Mouse (Mus musculus) forebrain, embryonic 16.5 days (tissue): Measurements from ENCODE around the gene Evi5. TPM values are rescaled to one million over a fixed set of nuclear protein-coding genes. Genes with fewer than 3 reads are reported as not detected.
A peak's percentile ranks its signal among the peaks of the same experiment; 100 is the strongest.
"Not testable (repeated sequence)": the region's sequence is repeated elsewhere in the genome, so short reads cannot be mapped to it uniquely, and the experiment has no call there.

Experiments
- ATAC-seq: fragments of 200-750 bp; cut with Nextera tagmentation; 2 replicates; pipeline ENCODE4 v1.8.0; 2017; ENCODE audit warnings: mild to moderate bottlenecking, moderate library complexity
- H3K27ac ChIP-seq: fragments of 300-500 bp; sonication (generic); 2 replicates; pipeline ENCODE4 v1.5.1; 2014; ENCODE audit warnings: low read length, control low read depth
- H3K27me3 ChIP-seq: fragments of 300-500 bp; sonication (generic); replicated peaks from 2 replicates; pipeline ENCODE4 v1.6.1; 2014; ENCODE audit warnings: low read length; ENCODE audit not compliant: control insufficient read depth, insufficient read depth
- H3K36me3 ChIP-seq: fragments of 300-500 bp; sonication (generic); 2 replicates; pipeline ENCODE4 v1.6.1; 2014; ENCODE audit not compliant: control insufficient read depth, insufficient read depth
- H3K4me1 ChIP-seq: fragments of 300-500 bp; sonication (generic); replicated peaks from 2 replicates; pipeline ENCODE4 v1.6.1; 2014; ENCODE audit warnings: low read length; ENCODE audit not compliant: control insufficient read depth, insufficient read depth
- H3K4me2 ChIP-seq: fragments of 300-500 bp; sonication (generic); 2 replicates; pipeline ENCODE4 v1.6.1; 2014; ENCODE audit warnings: mild to moderate bottlenecking, low read length, control low read depth
- H3K4me3 ChIP-seq: fragments of 300-500 bp; sonication (generic); replicated peaks from 2 replicates; pipeline ENCODE4 v1.5.1; 2014; ENCODE audit warnings: mild to moderate bottlenecking, low read length, control low read depth
- H3K9ac ChIP-seq: fragments of 300-500 bp; sonication (generic); replicated peaks from 2 replicates; pipeline ENCODE4 v1.6.1; 2014; ENCODE audit warnings: low read depth, low read length, control low read depth
- H3K9me3 ChIP-seq: fragments of 300-500 bp; sonication (generic); 2 replicates; pipeline ENCODE4 v1.6.1; 2016; ENCODE audit warnings: low read length; ENCODE audit not compliant: control insufficient read depth
- WGBS: fragments of 180-500 bp; shearing (Covaris S2); extraction: QIAGEN DNeasy Blood & Tissue Kit; methylation state at CpG from one replicate; pipeline ENCODE4 v1.1.7; 2014; 5-methylcytosine and 5-hydroxymethylcytosine counted together
- polyA plus RNA-seq: library from polyadenylated mRNA; unstranded; fragments of >200 nt; fragmentation: Nextera tagmentation; extraction: Ambion mirVana; gene quantifications from 2 replicates; pipeline ENCODE4 v1.2.1, GENCODE M21; 2015

Evi5 gene
- polyA plus RNA-seq, 1 experiment from 2014 or later, result 54.6 TPM

DNA sequence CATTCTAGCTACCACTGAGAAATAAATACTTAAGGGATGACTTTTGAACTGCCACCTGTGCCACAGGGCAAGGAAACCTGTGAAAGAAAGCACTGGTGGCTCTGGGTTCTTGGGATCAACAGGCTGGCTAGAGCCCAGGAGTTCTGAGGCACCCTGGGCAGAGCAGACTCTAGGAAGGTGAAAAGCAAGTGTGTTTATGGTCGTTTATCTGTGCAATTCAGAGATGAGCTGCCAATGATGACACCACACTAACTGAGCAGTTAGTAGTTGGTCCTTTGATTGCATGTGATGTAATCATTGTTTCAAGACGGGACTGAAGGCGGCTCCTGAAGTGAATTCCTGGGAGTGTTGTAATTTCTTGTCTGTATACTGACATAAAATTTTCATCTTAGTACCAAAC is 29.4 kb upstream of the Evi5 start:
- H3K4me2 ChIP-seq, result no peak overlapping the region
- H3K36me3 ChIP-seq, result peaks cover 47% of the 10 kb centered on the region
- 83% methylated on average over 3 of the region's 3 CpGs for WGBS
- H3K27ac ChIP-seq, result no peak overlapping the region
- no peaks in the 10 kb centered on the region for H3K9me3 ChIP-seq
- no peak overlapping the region for H3K9ac ChIP-seq
- H3K27me3 ChIP-seq, result no peaks in the 10 kb centered on the region
- no peak for ATAC-seq
- peaks cover 16% of the 10 kb centered on the region for H3K4me1 ChIP-seq
- no peak overlapping the region for H3K4me3 ChIP-seq

GRCm38 (mm10) chr5:107901014-107901615 is 26.2 kb upstream of the Evi5 start:
- WGBS, result under 1% methylated on average over 23 of the region's 23 CpGs
- H3K4me1 ChIP-seq, result peaks cover 16% of the 10 kb centered on the region
- no peaks in the 10 kb centered on the region for H3K27me3 ChIP-seq
- peaks cover 22% of the 10 kb centered on the region for H3K36me3 ChIP-seq
- peak overlapping the region; percentile 73 for H3K27ac ChIP-seq
- peak overlapping the region; percentile 97 for H3K9ac ChIP-seq
- H3K4me2 ChIP-seq, result peak overlapping the region; percentile 78
- no peak for ATAC-seq
- H3K9me3 ChIP-seq, result no peaks in the 10 kb centered on the region
- H3K4me3 ChIP-seq, result peak overlapping the region; percentile 96

GRCm38 (mm10) chr5:107900206-107901013 is 25.5 kb upstream of the Evi5 start, which contains the start of gene Rpl5:
Rpl5 (plus strand) TSS chr5:107900502.
- Histone ChIP-seq H3K4me2 (peak within 1 kb of the TSS; percentile 78), H3K4me1 (peaks cover 16% of the 10 kb centered on the region)
- WGBS, result 4% methylated on average over 65 of the region's 66 CpGs

GRCm38 (mm10) chr5:107896265-107896664 is 21.4 kb upstream of the Evi5 start:
- peaks cover 1% of the 10 kb centered on the region; the same call in 1 of the 2 replicates for H3K4me1 ChIP-seq

More at GRCm38 (mm10) chr5:107900206-107901013, 25.5 kb upstream of the Evi5 start, which contains the start of gene Rpl5:
- peak; percentile 98 for ATAC-seq
- H3K9ac ChIP-seq, result peak within 1 kb of the TSS; percentile 97
- H3K36me3 ChIP-seq, result peaks cover 17% of the 10 kb centered on the region
- peak within 1 kb of the TSS; percentile 96 for H3K4me3 ChIP-seq
- H3K27me3 ChIP-seq, result no peaks in the 10 kb centered on the region
- no peaks in the 10 kb centered on the region for H3K9me3 ChIP-seq
- H3K27ac ChIP-seq, result peak within 1 kb of the TSS; percentile 73

GRCm38 (mm10) chr5:107894676-107895075 is 19.8 kb upstream of the Evi5 start:
- no peaks in the 10 kb centered on the region for H3K36me3 ChIP-seq
- ATAC-seq, result no peak
- no peak overlapping the region for H3K9ac ChIP-seq
- H3K4me3 ChIP-seq, result no peak overlapping the region
- 77% methylated on average over 7 of the region's 7 CpGs for WGBS
- H3K9me3 ChIP-seq, result no peaks in the 10 kb centered on the region
- H3K4me2 ChIP-seq, result no peak overlapping the region
- H3K27ac ChIP-seq, result no peak overlapping the region
- 0 out of 2 replicates have a peak, but pooled peaks cover 3% of the 10 kb centered on the region for H3K4me1 ChIP-seq
- H3K27me3 ChIP-seq, result no peaks in the 10 kb centered on the region

More at GRCm38 (mm10) chr5:107896265-107896664, 21.4 kb upstream of the Evi5 start:
- Histone ChIP-seq H3K36me3 (no peaks in the 10 kb centered on the region), H3K27ac (no peak overlapping the region), H3K4me3 (no peak overlapping the region), H3K9ac (no peak overlapping the region), H3K27me3 (no peaks in the 10 kb centered on the region), H3K4me2 (no peak overlapping the region), H3K9me3 (no peaks in the 10 kb centered on the region)
- WGBS, result 87% methylated on average over 1 of the region's 1 CpGs
- ATAC-seq, result no peak

- not testable (repeated sequence) for H3K36me3 ChIP-seq, H3K4me1 ChIP-seq, H3K27me3 ChIP-seq, H3K9me3 ChIP-seq, H3K9ac ChIP-seq, H3K27ac ChIP-seq, ATAC-seq, H3K4me2 ChIP-seq, H3K4me3 ChIP-seq
- no CpG with 5 or more reads among the region's 1 CpGs for WGBS
Measured at GRCm38 (mm10) chr5:107891515-107891914, 16.6 kb upstream of the Evi5 start.

GRCm38 (mm10) chr5:107889994-107890888 is 15.3 kb upstream of the Evi5 start:
- no peak overlapping the region for H3K4me3 ChIP-seq
- 52% methylated on average over 9 of the region's 9 CpGs for WGBS
- H3K9me3 ChIP-seq, result no peaks in the 10 kb centered on the region
- H3K36me3 ChIP-seq, result no peaks in the 10 kb centered on the region
- no peak overlapping the region for H3K9ac ChIP-seq
- no peaks in the 10 kb centered on the region for H3K27me3 ChIP-seq
- no peak for ATAC-seq
- H3K4me2 ChIP-seq, result no peak overlapping the region
- no peak overlapping the region for H3K27ac ChIP-seq
- 0 out of 2 replicates have a peak, but pooled peaks cover 3% of the 10 kb centered on the region for H3K4me1 ChIP-seq

- Histone ChIP-seq H3K27ac (no peak overlapping the region), H3K9me3 (no peaks in the 10 kb centered on the region), H3K4me3 (no peak overlapping the region), H3K36me3 (no peaks in the 10 kb centered on the region), H3K9ac (no peak overlapping the region), H3K27me3 (no peaks in the 10 kb centered on the region), H3K4me2 (no peak overlapping the region), H3K4me1 (no peaks in the 10 kb centered on the region)
- ATAC-seq, result no peak
- 82% methylated on average over 5 of the region's 5 CpGs for WGBS
Measured at GRCm38 (mm10) chr5:107880710-107881109, 5.8 kb upstream of the Evi5 start.

DNA sequence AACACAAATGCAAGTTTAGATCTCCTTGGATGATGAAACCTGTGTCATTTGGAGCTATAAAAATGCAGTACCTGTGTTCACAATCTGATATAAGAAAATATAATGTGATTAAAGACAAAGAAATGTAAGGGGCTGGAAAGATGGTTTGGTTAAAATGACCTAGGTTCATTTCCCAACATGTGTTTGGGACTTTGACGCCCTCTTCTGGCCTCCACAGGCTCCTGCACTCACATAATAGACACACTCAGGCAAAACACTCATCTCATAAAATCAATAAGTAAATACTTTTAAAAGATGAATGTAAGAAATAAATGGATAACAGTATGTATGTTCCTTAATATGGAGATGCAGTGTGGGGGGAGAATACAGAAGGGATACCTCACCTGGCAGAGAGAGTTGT is 2.1 kb upstream of the Evi5 start:
- WGBS, result 71% methylated on average over 1 of the region's 1 CpGs
- no peak overlapping the region for H3K4me2 ChIP-seq
- H3K4me3 ChIP-seq, result no peak overlapping the region
- ATAC-seq, result no peak
- H3K9ac ChIP-seq, result no peak overlapping the region
- no peaks in the 10 kb centered on the region for H3K27me3 ChIP-seq
- H3K4me1 ChIP-seq, result no peaks in the 10 kb centered on the region
- H3K9me3 ChIP-seq, result no peaks in the 10 kb centered on the region
- H3K27ac ChIP-seq, result no peak overlapping the region
- H3K36me3 ChIP-seq, result no peaks in the 10 kb centered on the region
